Mouse (Mus musculus) forebrain, embryonic 13.5 days (tissue): ENCODE measurements around the gene Dlg1. TPM values are rescaled to one million over a fixed set of nuclear protein-coding genes. Genes with fewer than 3 reads are reported as not detected.
"Not testable (repeated sequence)": the region's sequence is repeated elsewhere in the genome, so short reads cannot be mapped to it uniquely, and the experiment has no call there.

Experiments used
- ATAC-seq: fragments of 200-750 bp; cut with Nextera tagmentation; 2 replicates; pipeline ENCODE4 v1.8.0; 2017
- H3K27ac ChIP-seq: fragments of 300-500 bp; sonication (generic); 2 replicates; pipeline ENCODE4 v1.5.1; 2015; ENCODE audit warnings: inconsistent platforms, mild to moderate bottlenecking, moderate library complexity
- H3K27me3 ChIP-seq: fragments of 300-500 bp; sonication (generic); 2 replicates; pipeline ENCODE4 v1.6.1; 2015; ENCODE audit warnings: mild to moderate bottlenecking, inconsistent platforms
- H3K36me3 ChIP-seq: fragments of 300-500 bp; sonication (generic); 2 replicates; pipeline ENCODE4 v1.6.1; 2015; ENCODE audit warnings: mild to moderate bottlenecking, inconsistent platforms; ENCODE audit not compliant: poor library complexity, severe bottlenecking
- H3K4me1 ChIP-seq: fragments of 300-500 bp; sonication (generic); 2 replicates; pipeline ENCODE4 v1.6.1; 2015; ENCODE audit warnings: inconsistent platforms
- H3K4me2 ChIP-seq: fragments of 300-500 bp; sonication (generic); 2 replicates; pipeline ENCODE4 v1.6.1; 2015; ENCODE audit warnings: inconsistent platforms, mild to moderate bottlenecking, moderate library complexity
- H3K4me3 ChIP-seq: fragments of 300-500 bp; sonication (generic); 2 replicates; pipeline ENCODE4 v1.5.1; 2015; ENCODE audit warnings: mild to moderate bottlenecking, inconsistent platforms
- H3K9ac ChIP-seq: fragments of 300-500 bp; sonication (generic); 2 replicates; pipeline ENCODE4 v1.6.1; 2015; ENCODE audit warnings: mild to moderate bottlenecking, inconsistent platforms
- H3K9me3 ChIP-seq: fragments of 300-500 bp; sonication (generic); replicated peaks from 2 replicates; pipeline ENCODE4 v1.6.1; 2016; ENCODE audit warnings: inconsistent platforms
- WGBS: fragments of 180-500 bp; shearing (Covaris S2); methylation state at CpG from one replicate; pipeline ENCODE4 v1.1.7; 2015; 5-methylcytosine and 5-hydroxymethylcytosine counted together
- polyA plus RNA-seq: library from polyadenylated mRNA; unstranded; fragments of >200 nt; fragmentation: Nextera tagmentation; extraction: Ambion mirVana; gene quantifications from 2 replicates; pipeline ENCODE4 v1.2.1, GENCODE M21; 2015

The Dlg1 gene
- polyA plus RNA-seq, 1 experiment from 2014 or later, result 17.9 TPM

DNA sequence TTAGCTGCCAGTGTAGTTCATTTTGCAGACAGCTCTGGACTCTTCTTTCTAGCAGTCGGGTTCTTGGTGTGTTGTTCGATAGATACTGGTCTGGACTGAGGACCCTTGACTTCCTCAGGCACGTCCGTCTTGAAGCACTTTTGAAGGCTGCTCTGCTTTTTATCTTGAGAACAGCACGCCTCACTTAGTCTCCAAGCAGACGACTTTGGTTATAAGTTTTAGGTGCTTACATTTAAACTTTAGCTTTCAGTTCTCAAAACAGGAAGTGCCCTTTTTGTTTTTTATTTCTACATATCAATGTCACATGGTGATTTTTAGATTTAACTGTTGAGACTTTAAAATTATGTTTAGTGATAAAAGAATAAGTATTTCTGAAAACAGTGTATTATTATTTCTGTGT lies 33.1 kb downstream of the Dlg1 start:
- Histone ChIP-seq H3K9ac (no peak overlapping the region), H3K4me2 (no peak overlapping the region), H3K9me3 (no peaks in the 10 kb centered on the region), H3K4me3 (no peak overlapping the region), H3K36me3 (no peaks in the 10 kb centered on the region), H3K4me1 (peaks cover 24% of the 10 kb centered on the region), H3K27me3 (no peaks in the 10 kb centered on the region), H3K27ac (no peak overlapping the region)
- WGBS, result 76% methylated on average over 6 of the region's 6 CpGs
- ATAC-seq, result no peak

DNA sequence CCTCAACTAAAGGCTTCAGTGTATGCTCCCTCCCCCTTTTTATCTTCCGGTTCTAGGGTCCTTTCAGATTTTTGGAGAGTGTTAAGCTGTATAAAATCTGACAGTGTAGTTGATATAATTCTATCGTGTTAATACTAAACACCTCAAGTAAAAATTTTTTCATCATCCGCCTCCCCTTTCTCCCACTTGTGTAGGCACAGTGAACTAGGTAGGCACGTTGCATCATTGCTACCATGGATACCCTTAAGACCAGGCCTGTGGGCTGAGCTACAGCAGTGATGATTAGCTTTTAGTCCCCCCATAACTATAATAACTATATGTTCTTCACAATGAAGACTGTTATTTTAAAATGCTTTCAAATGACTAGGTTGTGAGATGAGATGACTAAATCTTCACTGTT lies 34.1 kb downstream of the Dlg1 start:
- Histone ChIP-seq H3K36me3 (no peaks in the 10 kb centered on the region), H3K27me3 (no peaks in the 10 kb centered on the region), H3K27ac (no peak overlapping the region), H3K9me3 (no peaks in the 10 kb centered on the region), H3K4me3 (no peak overlapping the region), H3K9ac (no peak overlapping the region), H3K4me2 (no peak overlapping the region), H3K4me1 (peaks cover 24% of the 10 kb centered on the region)
- WGBS, result 82% methylated on average over 4 of the region's 4 CpGs
- no peak for ATAC-seq

DNA sequence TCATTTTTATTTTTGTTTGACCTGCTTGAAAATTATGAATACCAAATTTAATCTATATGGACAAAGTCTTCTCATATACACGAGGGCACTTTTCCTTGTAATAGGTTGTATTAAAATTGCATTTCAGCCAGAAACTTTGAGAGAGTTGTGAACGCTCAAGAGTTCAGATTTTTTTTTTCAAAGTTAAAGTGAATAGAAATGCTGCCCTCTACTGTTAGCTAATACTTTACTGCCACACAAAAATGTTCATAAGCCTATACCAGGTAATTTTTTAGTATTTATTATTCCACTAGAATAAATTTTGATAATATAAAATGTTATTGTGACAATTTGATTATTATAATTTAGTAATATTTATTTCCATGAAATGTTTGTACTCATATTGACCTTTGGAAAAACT lies 42.0 kb downstream of the Dlg1 start:
- no peak for ATAC-seq
- Histone ChIP-seq H3K27me3 (no peaks in the 10 kb centered on the region), H3K36me3 (no peaks in the 10 kb centered on the region), H3K9ac (no peak overlapping the region), H3K9me3 (no peaks in the 10 kb centered on the region), H3K4me2 (no peak overlapping the region), H3K27ac (no peak overlapping the region), H3K4me3 (no peak overlapping the region), H3K4me1 (peaks cover 3% of the 10 kb centered on the region; the same call in 1 of the 2 replicates)
- WGBS, result 33% methylated on average over 2 of the region's 2 CpGs

DNA sequence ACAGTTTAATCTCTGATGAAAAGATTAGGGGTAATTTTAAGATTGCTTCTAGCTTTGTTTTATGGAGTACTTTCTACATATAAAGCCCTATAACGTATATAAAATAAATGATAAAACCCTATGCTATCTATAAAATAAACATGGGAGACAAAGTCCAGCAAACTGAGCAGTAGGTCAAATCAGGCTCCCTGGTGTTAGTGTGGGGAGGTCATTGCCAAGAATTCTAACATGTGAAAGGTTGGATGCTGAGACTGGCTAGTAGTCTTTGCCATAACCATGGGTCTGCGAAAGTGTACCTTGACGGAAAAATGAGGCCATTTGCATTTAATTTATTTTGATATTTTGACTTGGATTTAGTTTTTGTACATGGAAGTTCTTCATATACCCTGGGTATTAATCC lies 42.7 kb downstream of the Dlg1 start:
- H3K27ac ChIP-seq, result no peak overlapping the region
- no peak for ATAC-seq
- H3K9me3 ChIP-seq, result no peaks in the 10 kb centered on the region
- H3K4me2 ChIP-seq, result no peak overlapping the region
- no peak overlapping the region for H3K9ac ChIP-seq
- no peaks in the 10 kb centered on the region for H3K27me3 ChIP-seq
- H3K4me1 ChIP-seq, result peaks cover 3% of the 10 kb centered on the region; the same call in 1 of the 2 replicates
- 96% methylated on average over 3 of the region's 3 CpGs for WGBS
- H3K4me3 ChIP-seq, result no peak overlapping the region
- H3K36me3 ChIP-seq, result no peaks in the 10 kb centered on the region

DNA sequence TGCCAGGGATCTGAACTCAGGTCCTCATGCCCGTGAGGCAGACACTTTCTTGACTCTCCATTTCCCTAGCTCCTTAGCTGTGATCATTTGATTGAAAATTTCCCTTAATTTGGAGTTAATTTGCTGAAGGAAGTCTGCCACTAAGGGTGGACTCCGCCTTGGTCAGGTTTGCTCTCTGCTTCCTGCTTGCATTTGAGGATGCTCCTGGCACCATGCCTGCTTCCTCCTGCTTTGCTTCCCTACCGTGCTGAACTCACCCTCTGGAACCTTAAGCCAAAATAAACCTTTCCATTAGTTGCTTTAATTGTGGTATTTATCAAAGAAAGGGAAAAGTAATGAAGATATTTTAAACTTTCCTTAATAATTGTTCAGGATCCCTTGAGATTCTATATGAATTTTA lies 44.1 kb downstream of the Dlg1 start:
- Histone ChIP-seq H3K9ac (no peak overlapping the region), H3K27ac (no peak overlapping the region)

DNA sequence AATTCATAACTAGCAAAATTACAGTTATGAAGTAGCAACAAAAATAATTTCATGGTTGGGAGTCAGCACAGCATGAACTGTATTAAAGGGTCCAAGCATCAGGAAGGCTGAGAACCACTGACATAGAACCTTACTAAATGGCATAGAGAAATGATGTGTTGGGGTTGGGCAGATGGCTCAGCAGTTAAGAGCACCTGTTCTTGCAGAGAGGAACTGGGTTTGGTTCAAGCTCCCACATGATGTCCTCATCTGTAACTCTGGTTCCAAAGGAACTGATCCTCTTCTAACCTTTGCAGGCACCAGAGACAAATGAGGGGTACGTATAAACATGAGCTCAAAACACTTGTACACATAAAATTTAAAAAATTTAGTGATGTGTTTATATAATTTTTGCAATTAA lies 59.7 kb downstream of the Dlg1 start:
- WGBS, result 93% methylated on average over 1 of the region's 1 CpGs
- no peaks in the 10 kb centered on the region for H3K36me3 ChIP-seq
- H3K27me3 ChIP-seq, result no peaks in the 10 kb centered on the region
- H3K9me3 ChIP-seq, result 0 out of 2 replicates have a peak, but pooled peaks cover 3% of the 10 kb centered on the region
- no peak for ATAC-seq
- no peak overlapping the region for H3K27ac ChIP-seq
- no peak overlapping the region for H3K4me3 ChIP-seq
- no peaks in the 10 kb centered on the region for H3K4me1 ChIP-seq
- H3K4me2 ChIP-seq, result no peak overlapping the region
- H3K9ac ChIP-seq, result no peak overlapping the region

More for the DNA sequence above, 44.1 kb downstream of the Dlg1 start:
- no peak overlapping the region for H3K4me3 ChIP-seq
- WGBS, result 75% methylated on average over 3 of the region's 3 CpGs
- no peak for ATAC-seq
- no peak overlapping the region for H3K4me2 ChIP-seq
- H3K4me1 ChIP-seq, result peaks cover 3% of the 10 kb centered on the region; the same call in 1 of the 2 replicates
- no peaks in the 10 kb centered on the region for H3K27me3 ChIP-seq
- no peaks in the 10 kb centered on the region for H3K36me3 ChIP-seq
- H3K9me3 ChIP-seq, result no peaks in the 10 kb centered on the region

DNA sequence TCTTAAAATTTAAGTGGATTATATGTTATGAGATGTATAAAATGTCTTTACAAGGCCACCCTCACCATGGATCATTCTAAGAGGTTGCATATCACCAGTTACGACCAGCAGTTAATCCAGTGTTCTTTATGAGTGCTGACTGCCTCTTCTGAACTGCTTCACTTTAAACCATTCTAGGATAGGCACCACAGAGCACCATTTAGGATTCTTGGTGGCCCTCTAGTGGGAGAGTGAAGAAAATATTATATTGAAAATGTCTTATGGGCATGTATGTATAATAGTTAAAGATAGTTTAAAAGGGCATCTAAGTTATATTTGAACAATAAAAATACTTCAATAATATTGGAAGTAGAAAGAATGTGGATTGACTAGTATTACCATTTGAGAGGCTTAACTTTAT lies 60.9 kb downstream of the Dlg1 start:
- Histone ChIP-seq H3K9ac (no peak overlapping the region), H3K36me3 (no peaks in the 10 kb centered on the region), H3K9me3 (no peaks in the 10 kb centered on the region), H3K4me1 (no peaks in the 10 kb centered on the region), H3K4me3 (no peak overlapping the region), H3K27ac (no peak overlapping the region), H3K27me3 (no peaks in the 10 kb centered on the region), H3K4me2 (no peak overlapping the region)
- WGBS, result 6% methylated on average over 1 of the region's 1 CpGs
- no peak for ATAC-seq

DNA sequence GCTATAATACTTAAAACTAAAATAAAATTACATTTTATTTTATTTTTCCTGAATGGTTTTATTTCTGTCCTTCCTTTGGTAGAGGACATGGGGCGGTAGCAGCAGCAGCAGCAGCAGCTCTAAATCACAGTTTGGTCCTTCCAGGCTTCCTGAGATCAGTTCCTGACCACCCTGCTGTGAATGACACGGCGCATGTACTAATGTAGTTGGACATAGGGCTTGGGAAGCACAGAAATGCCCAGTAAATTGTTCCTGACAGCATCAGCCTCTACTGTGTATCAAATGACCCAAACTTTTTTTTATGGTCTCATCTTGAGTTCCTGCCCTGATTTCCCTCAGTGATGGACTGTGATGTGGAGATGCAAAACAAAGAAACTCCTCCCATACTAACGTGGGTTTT lies 61.6 kb downstream of the Dlg1 start:
- no peaks in the 10 kb centered on the region for H3K36me3 ChIP-seq
- H3K4me3 ChIP-seq, result no peak overlapping the region
- no peak for ATAC-seq
- WGBS, result 88% methylated on average over 4 of the region's 4 CpGs
- no peaks in the 10 kb centered on the region for H3K4me1 ChIP-seq
- H3K27me3 ChIP-seq, result no peaks in the 10 kb centered on the region
- H3K9ac ChIP-seq, result no peak overlapping the region
- H3K27ac ChIP-seq, result no peak overlapping the region
- H3K9me3 ChIP-seq, result no peaks in the 10 kb centered on the region
- H3K4me2 ChIP-seq, result no peak overlapping the region

DNA sequence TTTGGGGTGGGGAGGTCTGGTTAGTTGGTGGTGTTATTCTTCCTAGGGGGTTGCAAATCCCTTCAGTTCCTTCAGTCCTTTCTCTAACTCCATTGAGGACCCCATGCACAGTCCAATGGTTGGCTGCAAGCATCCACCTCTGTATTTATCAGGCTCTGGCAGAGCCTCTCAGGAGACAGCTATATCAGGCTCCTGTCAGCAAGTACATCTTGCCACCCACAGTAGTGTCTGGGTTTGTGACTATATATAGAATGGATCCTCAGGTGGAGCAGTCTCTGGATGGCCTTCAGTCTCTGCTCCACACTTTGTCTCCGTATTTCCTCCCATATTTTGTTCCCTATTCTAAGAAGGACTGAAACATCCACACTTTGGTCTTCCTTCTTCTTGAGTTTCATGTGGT lies 67.7 kb downstream of the Dlg1 start:
- not testable (repeated sequence) for ATAC-seq, H3K27ac ChIP-seq, H3K27me3 ChIP-seq, H3K9me3 ChIP-seq, H3K4me2 ChIP-seq, H3K4me3 ChIP-seq, H3K4me1 ChIP-seq, H3K36me3 ChIP-seq, H3K9ac ChIP-seq
- 96% methylated on average over 1 of the region's 1 CpGs for WGBS

DNA sequence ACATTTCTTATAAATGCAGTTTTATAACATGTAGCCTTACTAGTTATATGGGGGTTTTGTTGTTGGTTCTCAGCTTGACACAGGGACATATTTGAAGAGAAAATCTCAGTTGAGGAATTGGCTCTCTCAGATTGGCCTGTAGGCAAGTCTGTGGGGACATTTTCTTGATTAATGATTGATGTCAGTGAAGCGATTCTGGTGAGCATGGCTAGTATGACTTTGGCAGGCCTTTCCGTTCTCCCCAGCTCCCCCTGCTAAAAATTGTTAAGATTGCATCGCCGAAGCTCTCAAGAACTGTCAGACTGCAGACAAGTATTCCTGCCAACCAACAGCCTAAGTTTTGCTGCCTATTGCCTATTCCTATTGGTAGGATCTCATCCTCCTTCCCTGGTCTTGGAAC lies 73.8 kb downstream of the Dlg1 start:
- Histone ChIP-seq H3K9ac (no peak overlapping the region), H3K4me2 (no peak overlapping the region), H3K9me3 (no peaks in the 10 kb centered on the region), H3K4me3 (no peak overlapping the region), H3K36me3 (no peaks in the 10 kb centered on the region), H3K27ac (no peak overlapping the region), H3K4me1 (no peaks in the 10 kb centered on the region), H3K27me3 (no peaks in the 10 kb centered on the region)
- 91% methylated on average over 4 of the region's 4 CpGs for WGBS
- ATAC-seq, result no peak

DNA sequence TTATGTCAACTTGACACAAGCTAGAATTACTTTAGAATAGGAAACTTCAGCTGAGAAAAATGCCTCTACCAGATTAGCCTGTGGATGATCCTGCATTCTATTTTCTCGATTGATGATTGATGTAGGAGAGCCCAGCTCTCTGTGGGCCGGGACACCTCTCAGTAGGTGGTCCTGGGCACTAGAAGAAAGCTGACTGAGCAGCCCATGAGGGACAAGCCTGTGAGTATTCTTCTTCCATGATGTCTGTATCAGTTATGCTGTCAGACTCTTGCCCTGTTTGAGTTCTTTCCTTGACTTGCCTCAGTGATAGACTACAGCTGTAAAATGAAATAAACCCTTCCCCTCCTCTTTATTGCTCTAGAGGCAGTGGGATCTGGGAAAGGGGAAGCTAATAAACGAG lies 74.5 kb downstream of the Dlg1 start:
- no peak overlapping the region for H3K4me3 ChIP-seq
- no peaks in the 10 kb centered on the region for H3K4me1 ChIP-seq
- H3K9me3 ChIP-seq, result no peaks in the 10 kb centered on the region
- no peaks in the 10 kb centered on the region for H3K27me3 ChIP-seq
- H3K27ac ChIP-seq, result no peak overlapping the region
- 61% methylated on average over 3 of the region's 3 CpGs for WGBS
- no peak overlapping the region for H3K9ac ChIP-seq
- no peak overlapping the region for H3K4me2 ChIP-seq
- no peak for ATAC-seq
- no peaks in the 10 kb centered on the region for H3K36me3 ChIP-seq

DNA sequence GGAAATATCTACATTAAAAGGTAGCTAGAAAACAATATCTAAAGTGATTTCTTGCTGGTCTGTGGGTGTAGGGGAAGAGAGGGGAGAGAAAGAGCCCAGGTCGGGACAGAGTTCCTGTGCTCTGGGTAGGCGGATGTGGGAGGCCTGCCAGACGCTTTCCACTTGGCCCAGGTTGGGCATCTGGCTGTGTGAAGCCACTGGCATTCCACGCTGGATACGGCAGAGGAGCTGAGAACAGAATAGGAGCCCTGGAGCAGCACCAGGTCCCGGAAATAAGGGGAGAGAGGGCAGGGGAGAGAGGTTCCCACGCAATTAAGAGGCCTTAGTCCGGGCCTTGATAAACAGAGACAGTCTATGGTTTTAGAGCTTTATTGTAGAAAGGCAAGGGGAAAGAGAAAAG lies 77.0 kb downstream of the Dlg1 start:
- H3K36me3 ChIP-seq, result peaks cover 9% of the 10 kb centered on the region
- H3K27me3 ChIP-seq, result no peaks in the 10 kb centered on the region
- no peak for ATAC-seq
- WGBS, result 74% methylated on average over 8 of the region's 8 CpGs
- no peaks in the 10 kb centered on the region for H3K4me1 ChIP-seq
- H3K9ac ChIP-seq, result no peak overlapping the region
- H3K27ac ChIP-seq, result no peak overlapping the region
- H3K4me3 ChIP-seq, result no peak overlapping the region
- peaks cover 8% of the 10 kb centered on the region for H3K9me3 ChIP-seq
- no peak overlapping the region for H3K4me2 ChIP-seq

DNA sequence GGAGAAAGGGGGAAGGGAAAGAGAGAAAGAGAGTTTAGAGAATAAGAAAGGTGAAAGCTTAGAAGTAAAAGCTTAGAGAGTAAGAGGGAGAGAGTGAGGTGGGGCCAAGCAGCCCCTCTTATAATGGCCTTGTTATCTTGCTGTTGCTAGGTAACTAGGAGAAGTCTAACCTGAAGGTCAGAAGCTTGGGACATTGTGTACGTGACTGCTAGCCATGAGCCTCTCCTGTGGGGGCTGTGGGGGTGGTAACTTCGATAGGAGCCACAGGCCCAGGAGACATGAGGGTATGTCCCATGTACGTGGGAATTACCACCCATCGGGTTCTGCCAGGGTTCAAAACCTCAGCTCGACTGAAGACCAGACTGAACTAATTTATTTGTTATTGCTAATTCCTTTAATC lies 77.5 kb downstream of the Dlg1 start:
- ATAC-seq, result no peak
- no peaks in the 10 kb centered on the region for H3K27me3 ChIP-seq
- H3K4me1 ChIP-seq, result no peaks in the 10 kb centered on the region
- H3K9ac ChIP-seq, result no peak overlapping the region
- peaks cover 14% of the 10 kb centered on the region for H3K36me3 ChIP-seq
- H3K9me3 ChIP-seq, result peaks cover 8% of the 10 kb centered on the region
- no peak overlapping the region for H3K27ac ChIP-seq
- H3K4me3 ChIP-seq, result no peak overlapping the region
- WGBS, result 83% methylated on average over 5 of the region's 5 CpGs
- H3K4me2 ChIP-seq, result no peak overlapping the region
